Mouse (Mus musculus): ENCODE measurements around the gene Mettl18. TPM values are rescaled to one million over a fixed set of nuclear protein-coding genes. Genes with fewer than 3 reads are reported as not detected.
"Not testable (repeated sequence)": the region's sequence is repeated elsewhere in the genome, so short reads cannot be mapped to it uniquely, and the experiment has no call there.

Gene Mettl18
- total RNA-seq (2021): 1 to 10 TPM; 3.2 to 3.9 TPM

- peak; percentile 92 for DNase-seq
These were observed at the start of gene Mettl18, which contains the start of gene BC055324 for GRCm38 (mm10) chr1:163994721-163995608. TSS of gene Mettl18 (plus strand) at chr1:163994889. TSS of gene BC055324 (minus strand) at chr1:163994796.

GRCm38 (mm10) chr1:163953396-163953795 is 41.3 kb upstream of the Mettl18 start:
- DNase-seq: no peak

GRCm38 (mm10) chr1:163958036-163958435 is 36.7 kb upstream of the Mettl18 start:
- DNase-seq: no peak

GRCm38 (mm10) chr1:163964008-163964689 is 30.5 kb upstream of the Mettl18 start:
- DNase-seq: no peak

- DNase-seq: no peak
These were observed 20.2 kb upstream of the Mettl18 start for GRCm38 (mm10) chr1:163974471-163974870.

- DNase-seq: no peak
These were observed 19.6 kb upstream of the Mettl18 start for GRCm38 (mm10) chr1:163975088-163975487.

GRCm38 (mm10) chr1:163976515-163976914 is 18.2 kb upstream of the Mettl18 start:
- no peak for DNase-seq

GRCm38 (mm10) chr1:163992371-163992770 is 2.3 kb upstream of the Mettl18 start:
- DNase-seq: no peak

- no peak for DNase-seq
These were observed 442 bp upstream of the Mettl18 start for GRCm38 (mm10) chr1:163994173-163994720.

GRCm38 (mm10) chr1:163995609-163995913 is 872 bp downstream of the Mettl18 start:
- DNase-seq: no peak

- DNase-seq: no peak
These were observed 7.3 kb downstream of the Mettl18 start for GRCm38 (mm10) chr1:164001831-164002452.

- DNase-seq: no peak
These were observed 9.6 kb downstream of the Mettl18 start for GRCm38 (mm10) chr1:164004311-164004710.

- peak; percentile 25 for DNase-seq
These were observed 14.5 kb downstream of the Mettl18 start for GRCm38 (mm10) chr1:164009235-164009634.

- DNase-seq: no peak
These were observed 19.9 kb downstream of the Mettl18 start for GRCm38 (mm10) chr1:164014616-164015015.

GRCm38 (mm10) chr1:164018221-164018896 is 23.7 kb downstream of the Mettl18 start:
- DNase-seq: no peak

- no peak for DNase-seq
These were observed 25.1 kb downstream of the Mettl18 start for GRCm38 (mm10) chr1:164019789-164020188.

- not testable (repeated sequence) for DNase-seq
These were observed 26.1 kb downstream of the Mettl18 start for GRCm38 (mm10) chr1:164020746-164021145.

GRCm38 (mm10) chr1:164022106-164022505 is 27.4 kb downstream of the Mettl18 start:
- DNase-seq: not testable (repeated sequence)

- no peak for DNase-seq
These were observed 31.0 kb downstream of the Mettl18 start for GRCm38 (mm10) chr1:164025685-164026084.

- DNase-seq: peak; percentile 19
These were observed 32.7 kb downstream of the Mettl18 start for GRCm38 (mm10) chr1:164027416-164027815.

GRCm38 (mm10) chr1:164040385-164041135 is 45.9 kb downstream of the Mettl18 start:
- no peak for DNase-seq
